Mouse (Mus musculus): ENCODE measurements around the gene Tmem79. TPM values are rescaled to one million over a fixed set of nuclear protein-coding genes. Genes with fewer than 3 reads are reported as not detected.
"Not testable (repeated sequence)": the region's sequence is repeated elsewhere in the genome, so short reads cannot be mapped to it uniquely, and the experiment has no call there.

Tmem79 gene
- polyA plus RNA-seq, 1 experiment from 2014 or later = 1.4 TPM

- DNase-seq (ENCODE audit: low spot score) (peak; percentile 100), ATAC-seq (peak; percentile 99)
- Histone ChIP-seq H3K27ac (ENCODE audit: low read depth, low read length) (peak within 1 kb of the TSS; percentile 91), H3K4me3 (ENCODE audit: low read depth, low read length) (peak within 1 kb of the TSS; percentile 80), H3K9ac (ENCODE audit: low read length) (peak within 1 kb of the TSS; percentile 89), H3K4me2 (ENCODE audit: low read length) (peak within 1 kb of the TSS; percentile 90), H3K27me3 (replicated peaks; ENCODE audit: control insufficient read depth, insufficient read depth, low read length) (no peaks in the 10 kb centered on the region), H3K9me3 (replicated peaks; ENCODE audit: control insufficient read depth, low read length) (no peaks in the 10 kb centered on the region), H3K36me3 (ENCODE audit: control insufficient read depth, insufficient read depth, low read length) (peaks cover 32% of the 10 kb centered on the region), H3K4me1 (ENCODE audit: control insufficient read depth, insufficient read depth, low read length) (peaks cover 16% of the 10 kb centered on the region; the same call in 1 of the 2 replicates)
- WGBS = 1% methylated on average over 44 of the region's 44 CpGs
Observed at GRCm38 (mm10) chr3:88296561-88297318, 39.2 kb downstream of the Tmem79 start, which contains the start of the genes Tsacc and Cct3. Gene Tsacc (minus strand): TSS chr3:88296999. Gene Cct3 (plus strand): TSS chr3:88297116.

GRCm38 (mm10) chr3:88296110-88296560 lies 39.8 kb downstream of the Tmem79 start:
- Histone ChIP-seq H3K9me3 (replicated peaks; ENCODE audit: control insufficient read depth, low read length) (no peaks in the 10 kb centered on the region), H3K27ac (ENCODE audit: low read depth, low read length) (peak overlapping the region; percentile 88), H3K36me3 (ENCODE audit: control insufficient read depth, insufficient read depth, low read length) (peaks cover 26% of the 10 kb centered on the region), H3K27me3 (replicated peaks; ENCODE audit: control insufficient read depth, insufficient read depth, low read length) (no peaks in the 10 kb centered on the region), H3K4me2 (ENCODE audit: low read length) (peak overlapping the region; percentile 67), H3K9ac (ENCODE audit: low read length) (peak overlapping the region; percentile 54), H3K4me1 (ENCODE audit: control insufficient read depth, insufficient read depth, low read length) (peaks cover 16% of the 10 kb centered on the region; the same call in 1 of the 2 replicates), H3K4me3 (ENCODE audit: low read depth, low read length) (peak overlapping the region; percentile 80)
- ATAC-seq (peak; percentile 28), DNase-seq (ENCODE audit: low spot score) (no peak)
- WGBS = under 1% methylated on average over 12 of the region's 12 CpGs

- Histone ChIP-seq H3K36me3 (ENCODE audit: control insufficient read depth, insufficient read depth, low read length) (peaks cover 17% of the 10 kb centered on the region), H3K9ac (ENCODE audit: low read length) (peak overlapping the region; percentile 54), H3K4me2 (ENCODE audit: low read length) (peak overlapping the region; percentile 67), H3K4me1 (ENCODE audit: control insufficient read depth, insufficient read depth, low read length) (peaks cover 16% of the 10 kb centered on the region; the same call in 1 of the 2 replicates), H3K4me3 (ENCODE audit: low read depth, low read length) (peak overlapping the region; percentile 80; the same call in 1 of the 2 replicates)
- not testable (repeated sequence) for DNase-seq (ENCODE audit: low spot score); H3K27ac ChIP-seq (ENCODE audit: low read depth, low read length); H3K27me3 ChIP-seq (replicated peaks; ENCODE audit: control insufficient read depth, insufficient read depth, low read length); H3K9me3 ChIP-seq (replicated peaks; ENCODE audit: control insufficient read depth, low read length); ATAC-seq
- WGBS = 63% methylated on average over 1 of the region's 1 CpGs
Observed at GRCm38 (mm10) chr3:88295272-88295671, 40.7 kb downstream of the Tmem79 start.

- no peak overlapping the region for H3K4me3 ChIP-seq (ENCODE audit: low read depth, low read length)
- DNase-seq (ENCODE audit: low spot score) = peak; percentile 30
- H3K27ac ChIP-seq (ENCODE audit: low read depth, low read length) = no peak overlapping the region
- H3K27me3 ChIP-seq (replicated peaks; ENCODE audit: control insufficient read depth, insufficient read depth, low read length) = no peaks in the 10 kb centered on the region
- no peak overlapping the region for H3K4me2 ChIP-seq (ENCODE audit: low read length)
- 0 out of 2 replicates have a peak, but pooled peaks cover 3% of the 10 kb centered on the region for H3K4me1 ChIP-seq (ENCODE audit: control insufficient read depth, insufficient read depth, low read length)
- no peak for ATAC-seq
- H3K36me3 ChIP-seq (ENCODE audit: control insufficient read depth, insufficient read depth, low read length) = 0 out of 2 replicates have a peak, but pooled peaks cover 3% of the 10 kb centered on the region
- WGBS = 33% methylated on average over 4 of the region's 4 CpGs
- no peak overlapping the region for H3K9ac ChIP-seq (ENCODE audit: low read length)
- no peaks in the 10 kb centered on the region for H3K9me3 ChIP-seq (replicated peaks; ENCODE audit: control insufficient read depth, low read length)
Observed at GRCm38 (mm10) chr3:88291970-88292369, 44.0 kb downstream of the Tmem79 start.

- 71% methylated on average over 8 of the region's 10 CpGs for WGBS
- not testable (repeated sequence) for H3K9me3 ChIP-seq (replicated peaks; ENCODE audit: control insufficient read depth, low read length); ATAC-seq; H3K4me3 ChIP-seq (ENCODE audit: low read depth, low read length); H3K27ac ChIP-seq (ENCODE audit: low read depth, low read length); H3K4me2 ChIP-seq (ENCODE audit: low read length); H3K9ac ChIP-seq (ENCODE audit: low read length); H3K4me1 ChIP-seq (ENCODE audit: control insufficient read depth, insufficient read depth, low read length); H3K36me3 ChIP-seq (ENCODE audit: control insufficient read depth, insufficient read depth, low read length); H3K27me3 ChIP-seq (replicated peaks; ENCODE audit: control insufficient read depth, insufficient read depth, low read length); DNase-seq (ENCODE audit: low spot score)
Observed at GRCm38 (mm10) chr3:88288133-88288713, 47.7 kb downstream of the Tmem79 start.

- WGBS = 95% methylated on average over 4 of the region's 4 CpGs
Observed at GRCm38 (mm10) chr3:88287110-88287509, 48.8 kb downstream of the Tmem79 start, which contains the start of gene Gm38392. Gene Gm38392 (minus strand): TSS chr3:88287210.

GRCm38 (mm10) chr3:88285565-88285895 lies 50.4 kb downstream of the Tmem79 start:
- not testable (repeated sequence) for H3K4me1 ChIP-seq (ENCODE audit: control insufficient read depth, insufficient read depth, low read length); H3K27ac ChIP-seq (ENCODE audit: low read depth, low read length); H3K4me2 ChIP-seq (ENCODE audit: low read length); H3K36me3 ChIP-seq (ENCODE audit: control insufficient read depth, insufficient read depth, low read length); H3K4me3 ChIP-seq (ENCODE audit: low read depth, low read length); H3K27me3 ChIP-seq (replicated peaks; ENCODE audit: control insufficient read depth, insufficient read depth, low read length); H3K9ac ChIP-seq (ENCODE audit: low read length); ATAC-seq; DNase-seq (ENCODE audit: low spot score); H3K9me3 ChIP-seq (replicated peaks; ENCODE audit: control insufficient read depth, low read length)
- no CpG with 5 or more reads among the region's 2 CpGs for WGBS

More at GRCm38 (mm10) chr3:88287110-88287509, 48.8 kb downstream of the Tmem79 start, which contains the start of gene Gm38392:
- no peaks in the 10 kb centered on the region for H3K27me3 ChIP-seq (replicated peaks; ENCODE audit: control insufficient read depth, insufficient read depth, low read length)
- DNase-seq (ENCODE audit: low spot score) = no peak
- H3K27ac ChIP-seq (ENCODE audit: low read depth, low read length) = no peak within 1 kb of the TSS
- no peaks in the 10 kb centered on the region for H3K36me3 ChIP-seq (ENCODE audit: control insufficient read depth, insufficient read depth, low read length)
- H3K4me3 ChIP-seq (ENCODE audit: low read depth, low read length) = no peak within 1 kb of the TSS
- no peaks in the 10 kb centered on the region for H3K4me1 ChIP-seq (ENCODE audit: control insufficient read depth, insufficient read depth, low read length)
- H3K9me3 ChIP-seq (replicated peaks; ENCODE audit: control insufficient read depth, low read length) = no peaks in the 10 kb centered on the region
- ATAC-seq = no peak
- H3K4me2 ChIP-seq (ENCODE audit: low read length) = no peak within 1 kb of the TSS
- no peak within 1 kb of the TSS for H3K9ac ChIP-seq (ENCODE audit: low read length)

GRCm38 (mm10) chr3:88284815-88285564 lies 51.0 kb downstream of the Tmem79 start:
- H3K36me3 ChIP-seq (ENCODE audit: control insufficient read depth, insufficient read depth, low read length); H3K27ac ChIP-seq (ENCODE audit: low read depth, low read length); ATAC-seq; H3K27me3 ChIP-seq (replicated peaks; ENCODE audit: control insufficient read depth, insufficient read depth, low read length); DNase-seq (ENCODE audit: low spot score); H3K9me3 ChIP-seq (replicated peaks; ENCODE audit: control insufficient read depth, low read length); H3K4me1 ChIP-seq (ENCODE audit: control insufficient read depth, insufficient read depth, low read length); H3K4me2 ChIP-seq (ENCODE audit: low read length); H3K4me3 ChIP-seq (ENCODE audit: low read depth, low read length); H3K9ac ChIP-seq (ENCODE audit: low read length): not testable (repeated sequence)
- WGBS = 96% methylated on average over 14 of the region's 14 CpGs
